Mouse (Mus musculus) regulatory T cell (primary cell): ENCODE data around the gene Nde1.

ENCODE experiments used
- in situ Hi-C: fragments of 300-600 bp; cut with MboI, MseI; formaldehyde crosslinking; loops from one replicate; pipeline ENCODE4 v1.15.1; 2025; ENCODE audit warnings: high pct_unique_total_duplicates

The Nde1 gene

GRCm38 (mm10) chr16:14160941-14161340 lies 2.1 kb upstream of the Nde1 start:
- in situ Hi-C loops, result loop anchor here (10.0 to 25.0 kb wide), 2 partner anchors 154 to 1476 kb away; partner anchors contain the start of gene Fopnl

- in situ Hi-C loops, result loop anchor here (10.0 to 25.0 kb wide), 2 partner anchors 151 to 1474 kb away; partner anchors contain the start of gene Fopnl
Observed at GRCm38 (mm10) chr16:14163731-14164130, 656 bp downstream of the Nde1 start.

GRCm38 (mm10) chr16:14166490-14166889 lies 3.4 kb downstream of the Nde1 start:
- in situ Hi-C loops, result loop anchor here (5.0 to 25.0 kb wide), 3 partner anchors 148 to 1471 kb away; partner anchors contain the start of genes Fopnl and Ntan1

DNA sequence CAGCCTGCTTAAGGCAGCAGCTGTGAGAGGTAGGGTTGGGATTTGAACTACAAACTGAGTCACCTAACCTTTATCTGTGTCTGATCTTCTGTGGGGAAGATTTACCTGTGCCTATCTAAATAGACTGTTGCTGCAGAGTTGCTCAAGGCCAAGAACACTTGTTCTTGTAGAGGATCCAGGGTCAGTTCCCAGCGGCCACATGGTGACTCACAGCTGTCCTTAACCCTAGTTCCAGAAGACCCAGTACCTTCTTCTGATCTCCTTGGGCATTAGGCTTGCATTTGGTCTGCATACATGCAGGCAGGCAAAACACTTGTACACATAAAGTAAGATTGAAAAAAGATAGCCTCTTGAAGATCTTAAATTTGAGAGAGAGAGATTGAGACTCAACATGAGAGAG lies 6.6 kb downstream of the Nde1 start:
- in situ Hi-C loops, result loop anchor here (5.0 to 25.0 kb wide), 3 partner anchors 145 to 1468 kb away; partner anchors contain the start of genes Fopnl and Ntan1

GRCm38 (mm10) chr16:14178041-14178440 lies 15.0 kb downstream of the Nde1 start:
- in situ Hi-C loops, result no loop called here

DNA sequence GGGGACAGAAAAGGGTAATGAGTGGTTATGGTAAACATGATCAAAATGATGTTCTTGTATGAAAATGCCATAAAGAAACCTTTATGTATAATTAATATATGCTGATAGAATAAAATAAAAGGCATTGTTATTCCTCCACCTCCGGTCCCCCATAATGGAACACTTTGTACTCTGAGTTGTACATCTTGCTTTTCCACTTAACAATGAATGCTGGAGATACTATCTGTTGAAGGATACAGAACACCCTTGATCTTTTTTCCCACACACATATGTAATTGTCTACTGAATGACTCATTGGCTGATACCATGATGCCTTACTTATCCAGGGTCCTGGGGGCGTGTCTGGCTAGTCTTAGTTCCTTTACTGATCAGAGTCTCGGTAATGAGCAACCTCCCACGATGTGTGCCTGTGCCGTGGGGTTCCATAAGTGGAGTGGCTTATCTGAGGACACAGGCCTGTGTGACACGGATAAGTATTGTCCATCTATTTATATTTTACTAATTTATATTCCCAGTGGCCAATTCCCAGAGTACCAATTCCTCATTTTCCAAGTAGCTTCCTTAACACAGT lies 17.2 kb downstream of the Nde1 start:
- in situ Hi-C loops, result no loop called here

GRCm38 (mm10) chr16:14182360-14182759 lies 19.3 kb downstream of the Nde1 start:
- in situ Hi-C loops, result no loop called here

DNA sequence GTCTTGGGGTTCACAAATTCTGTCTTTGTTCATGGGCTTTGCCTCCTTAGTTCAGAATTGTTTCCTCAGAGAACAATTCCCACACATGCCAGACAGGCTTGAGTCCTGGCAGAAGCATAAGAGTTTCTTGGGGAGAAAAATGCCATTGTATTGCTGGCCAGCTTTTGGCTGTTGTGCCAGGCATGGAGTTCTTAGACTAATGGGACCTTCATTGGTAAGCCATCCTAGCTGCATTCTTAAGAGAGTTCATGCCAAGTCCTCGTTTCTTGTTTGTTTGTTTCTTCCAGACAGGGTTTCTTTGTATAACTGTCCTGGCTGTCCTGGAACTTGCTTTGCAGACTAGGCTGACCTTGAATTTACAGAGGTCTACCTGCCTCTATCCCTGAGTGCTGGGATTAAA lies 20.8 kb downstream of the Nde1 start:
- in situ Hi-C loops, result no loop called here

DNA sequence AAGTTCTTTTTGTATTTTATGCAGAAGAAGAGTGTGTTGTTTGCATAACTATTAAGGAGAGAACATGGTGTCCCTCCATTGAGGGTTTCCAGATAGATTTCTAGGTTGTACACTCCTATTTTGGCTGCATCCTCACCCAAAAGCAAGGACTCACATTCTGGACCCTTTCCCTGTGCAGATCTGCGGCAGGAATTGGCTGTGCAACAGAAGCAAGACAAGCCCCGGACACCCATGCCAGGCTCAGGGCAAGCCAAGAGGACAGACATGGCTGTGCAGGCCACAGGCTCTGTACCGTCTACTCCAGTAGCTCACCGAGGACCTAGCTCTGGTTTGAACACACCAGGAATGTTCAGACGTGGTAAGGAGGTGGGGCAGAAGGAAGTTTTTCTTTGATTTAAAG lies 22.4 kb downstream of the Nde1 start:
- in situ Hi-C loops, result no loop called here

GRCm38 (mm10) chr16:14194164-14194950 lies 31.3 kb downstream of the Nde1 start:
- in situ Hi-C loops, result no loop called here

DNA sequence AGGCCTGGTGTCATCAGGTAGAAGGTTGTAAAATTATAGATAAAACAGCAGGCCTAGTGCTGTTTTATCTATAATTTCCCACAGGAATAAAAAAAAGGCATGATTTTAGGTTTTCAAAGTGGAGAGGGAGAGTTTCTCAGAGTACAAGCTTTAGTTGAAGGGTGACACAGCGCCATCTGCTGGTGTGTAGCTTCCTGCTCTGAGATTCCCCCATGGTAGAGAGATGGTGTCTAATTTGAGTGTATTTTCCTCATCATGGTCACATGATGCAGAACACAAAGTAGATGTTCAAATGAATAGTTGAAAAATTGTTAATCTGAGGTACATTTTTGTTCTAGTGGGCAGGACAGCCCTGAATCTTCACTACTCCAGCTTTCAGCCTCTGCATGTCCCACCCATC lies 32.4 kb downstream of the Nde1 start:
- in situ Hi-C loops, result no loop called here

- in situ Hi-C loops, result no loop called here
Observed at GRCm38 (mm10) chr16:14198798-14199197, 35.7 kb downstream of the Nde1 start.

DNA sequence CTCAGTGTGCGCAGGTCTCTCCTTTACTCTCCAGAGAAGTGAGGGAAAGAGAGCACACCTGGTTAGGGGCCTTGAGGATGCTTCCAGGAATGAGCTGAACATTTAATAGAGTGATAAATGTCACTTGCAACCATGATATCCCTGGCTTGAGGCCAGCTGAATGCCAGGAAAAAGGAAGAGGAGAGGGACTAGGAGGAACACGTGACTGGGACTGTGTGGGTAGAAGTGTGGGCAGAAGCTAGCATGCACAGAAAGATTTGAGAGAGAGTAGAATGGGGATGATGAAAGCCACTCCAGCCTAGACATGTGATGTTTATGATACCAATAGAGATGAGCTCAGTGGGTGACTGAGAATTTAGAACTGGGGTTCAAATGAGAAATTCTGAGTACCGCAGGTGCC lies 52.1 kb downstream of the Nde1 start:
- in situ Hi-C loops, result no loop called here

DNA sequence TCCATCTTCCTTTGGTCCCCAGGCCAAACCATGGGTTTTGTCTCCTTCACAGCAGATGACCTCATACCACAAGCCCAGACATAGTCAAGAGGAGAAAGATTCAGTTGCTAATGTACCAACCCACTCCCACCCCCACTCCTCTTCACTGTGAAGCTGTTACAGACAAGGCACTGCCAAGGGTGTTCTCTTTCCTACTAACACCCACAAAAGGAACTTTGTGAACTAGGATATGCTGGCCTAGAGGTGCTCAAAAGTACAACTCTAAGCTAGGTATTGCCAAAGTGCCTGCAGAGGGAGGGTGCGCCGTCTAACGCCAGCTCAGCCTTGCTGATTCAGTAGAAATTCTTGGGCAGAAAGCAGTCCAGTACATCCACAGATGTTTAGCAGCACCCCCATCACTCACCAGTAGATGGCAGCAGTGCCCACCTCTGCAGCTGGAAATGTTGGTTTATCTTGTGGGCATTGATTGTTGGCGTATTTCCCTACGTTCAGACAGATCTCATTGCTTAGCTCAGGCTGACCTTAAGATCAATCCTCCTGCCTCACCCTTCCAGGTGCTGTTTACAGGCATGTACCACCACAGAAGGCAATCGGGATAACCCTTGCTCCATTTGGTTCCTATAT lies 74.1 kb downstream of the Nde1 start:
- in situ Hi-C loops, result loop anchor here (5.0 kb wide), 1 partner anchor 255 kb away; no protein-coding TSS in a partner anchor

- in situ Hi-C loops, result no loop called here
Observed at GRCm38 (mm10) chr16:14242059-14242458, 79.0 kb downstream of the Nde1 start.
